Mouse (Mus musculus) neural tube, embryonic 10.5 days (tissue): Measurements from ENCODE around the gene Ddr2.

Experiments used
- DNase-seq: peaks from one replicate; pipeline ENCODE4 v3.0.0-alpha.2; 2017; ENCODE audit warnings: low spot score; ENCODE audit errors: extremely low spot score

Gene Ddr2

GRCm38 (mm10) chr1:169950651-169951050 is 159.9 kb downstream of the Ddr2 start:
- DNase-seq, result no peak

GRCm38 (mm10) chr1:169949981-169950380 is 160.6 kb downstream of the Ddr2 start:
- DNase-seq, result no peak

- no peak for DNase-seq
Measured at GRCm38 (mm10) chr1:169948866-169949265, 161.7 kb downstream of the Ddr2 start.

GRCm38 (mm10) chr1:169948280-169948679 is 162.3 kb downstream of the Ddr2 start:
- no peak for DNase-seq

GRCm38 (mm10) chr1:169947654-169948053 is 162.9 kb downstream of the Ddr2 start:
- no peak for DNase-seq

- no peak for DNase-seq
Measured at GRCm38 (mm10) chr1:169946004-169946403, 164.6 kb downstream of the Ddr2 start.

- DNase-seq, result no peak
Measured at GRCm38 (mm10) chr1:169939345-169939744, 171.2 kb downstream of the Ddr2 start.

GRCm38 (mm10) chr1:169934005-169934725 is 176.4 kb downstream of the Ddr2 start:
- peak; percentile 51 for DNase-seq

- DNase-seq, result no peak
Measured at GRCm38 (mm10) chr1:169932122-169932746, 178.3 kb downstream of the Ddr2 start.

GRCm38 (mm10) chr1:169931698-169932097 is 178.9 kb downstream of the Ddr2 start:
- no peak for DNase-seq

GRCm38 (mm10) chr1:169928454-169928971 is 182.0 kb downstream of the Ddr2 start, which contains the start of gene Ccdc190:
Gene Ccdc190, plus strand, starts transcription at chr1:169928648.
- DNase-seq, result no peak

GRCm38 (mm10) chr1:169927753-169928369 is 182.7 kb downstream of the Ddr2 start:
- no peak for DNase-seq

- no peak for DNase-seq
Measured at GRCm38 (mm10) chr1:169924567-169924966, 186.0 kb downstream of the Ddr2 start.
